Mouse (Mus musculus) T-cell, adult 66 days (primary cell): ENCODE measurements around the gene Slc25a33. TPM values are rescaled to one million over a fixed set of nuclear protein-coding genes. Genes with fewer than 3 reads are reported as not detected.

ENCODE experiments used
- total RNA-seq, 2 experiments: library from RNA; stranded (reverse); gene quantifications; 3 replicates in 1 of 2; 4 replicates in 1 of 2; pipeline ENCODE4 v1.2.4; 2023

Gene Slc25a33
- total RNA-seq = 1 to 10 TPM; 3.9 to 5.6 TPM

GRCm38 (mm10) chr4:149774094-149774470 lies at the start of gene Slc25a33:
Slc25a33 (minus strand) TSS chr4:149774277.

GRCm38 (mm10) chr4:149737383-149738324 lies 36.4 kb downstream of the Slc25a33 start, which contains the start of gene Tmem201:
Tmem201 (minus strand) TSS chr4:149738044.

GRCm38 (mm10) chr4:149702210-149702979 lies 71.7 kb downstream of the Slc25a33 start, which contains the start of gene Pik3cd:
Pik3cd (minus strand) TSS chr4:149702571.

Other genes with a start within 250 kb of the Slc25a33 start
- 10 to 100 TPM in 1 of 2 experiments, 1 to 10 TPM in 1; 9.7 to 10.6 TPM for gene Clstn1, start 187.8 kb downstream of the Slc25a33 start, total RNA-seq
- gene Pik3cd, start 71.7 kb downstream of the Slc25a33 start, total RNA-seq = 100 to 1,000 TPM; 680 to 683 TPM
- 10 to 100 TPM; 25.5 to 25.8 TPM for gene Tmem201, start 36.2 kb downstream of the Slc25a33 start, total RNA-seq
- 10 to 100 TPM; 12.4 to 14.2 TPM for gene Spsb1, start 180.8 kb upstream of the Slc25a33 start, total RNA-seq
- gene H6pd, start 234.7 kb upstream of the Slc25a33 start, total RNA-seq = 10 to 100 TPM; 31.4 to 33.6 TPM